Mouse (Mus musculus) layer of hippocampus, adult 18-20 months (tissue): ENCODE measurements around the gene Elmo3. TPM values are rescaled to one million over a fixed set of nuclear protein-coding genes. Genes with fewer than 3 reads are reported as not detected.

Source experiments
- DNase-seq, 2 experiments: peaks; one replicate each; pipeline ENCODE4 v3.0.0; 2022; ENCODE audit warnings: low spot score in 2 of 2
- microRNA-seq, 2 experiments: library from miRNA; unstranded; fragments of <30 nt; microRNA quantifications; one replicate each; pipeline ENCODE4 v1.2.0; 2021
- total RNA-seq, 2 experiments: library from RNA; stranded (reverse); gene quantifications; 2 replicates each; pipeline ENCODE4 v1.2.3; 2021

Gene Elmo3
- total RNA-seq, 2 experiments from 2014 or later: 0.79 to 0.97 TPM

GRCm38 (mm10) chr8:105349096-105349771 lies 43.8 kb downstream of the Elmo3 start:
- DNase-seq: no peak

DNA sequence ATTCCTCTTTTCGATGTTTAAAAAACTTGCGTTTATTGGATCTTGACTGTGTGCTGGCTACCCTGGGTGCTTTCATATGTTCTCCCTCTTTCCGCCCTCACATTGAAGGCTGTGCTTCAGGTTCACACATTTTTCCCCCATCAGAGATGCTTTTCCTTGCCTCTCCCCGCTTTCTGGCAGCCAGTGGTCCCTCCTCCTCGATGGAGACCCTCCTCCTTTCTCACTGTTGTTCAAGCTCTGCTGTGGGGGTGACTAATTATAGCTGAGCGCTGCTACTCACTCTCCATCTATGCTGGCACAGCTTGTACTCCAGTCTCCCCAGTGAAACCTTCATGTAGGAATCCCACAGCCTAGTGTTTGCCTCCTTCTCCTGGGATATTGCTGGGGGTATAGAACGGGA lies 44.8 kb downstream of the Elmo3 start:
- DNase-seq: no peak

- no peak for DNase-seq
Observed at GRCm38 (mm10) chr8:105353583-105354135, 48.3 kb downstream of the Elmo3 start.

DNA sequence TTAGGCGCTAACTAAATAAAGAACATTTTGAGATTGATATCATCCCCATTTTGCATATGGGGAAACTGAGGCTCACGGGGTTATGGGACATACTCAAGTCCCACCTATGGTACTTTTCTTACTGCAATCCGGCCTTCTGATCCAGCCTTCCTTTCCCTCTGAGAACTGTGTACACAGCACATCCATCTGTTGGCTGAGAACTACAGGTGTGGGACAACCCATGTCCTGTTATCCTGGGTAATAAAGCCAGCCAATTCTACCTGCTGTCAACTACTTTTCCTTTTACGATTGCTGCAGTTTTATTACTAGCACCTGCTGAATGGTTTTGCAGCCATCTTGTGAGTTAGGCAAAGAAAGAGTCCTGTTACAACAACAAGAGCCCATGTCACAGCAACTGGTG lies 49.1 kb downstream of the Elmo3 start:
- DNase-seq: no peak

DNA sequence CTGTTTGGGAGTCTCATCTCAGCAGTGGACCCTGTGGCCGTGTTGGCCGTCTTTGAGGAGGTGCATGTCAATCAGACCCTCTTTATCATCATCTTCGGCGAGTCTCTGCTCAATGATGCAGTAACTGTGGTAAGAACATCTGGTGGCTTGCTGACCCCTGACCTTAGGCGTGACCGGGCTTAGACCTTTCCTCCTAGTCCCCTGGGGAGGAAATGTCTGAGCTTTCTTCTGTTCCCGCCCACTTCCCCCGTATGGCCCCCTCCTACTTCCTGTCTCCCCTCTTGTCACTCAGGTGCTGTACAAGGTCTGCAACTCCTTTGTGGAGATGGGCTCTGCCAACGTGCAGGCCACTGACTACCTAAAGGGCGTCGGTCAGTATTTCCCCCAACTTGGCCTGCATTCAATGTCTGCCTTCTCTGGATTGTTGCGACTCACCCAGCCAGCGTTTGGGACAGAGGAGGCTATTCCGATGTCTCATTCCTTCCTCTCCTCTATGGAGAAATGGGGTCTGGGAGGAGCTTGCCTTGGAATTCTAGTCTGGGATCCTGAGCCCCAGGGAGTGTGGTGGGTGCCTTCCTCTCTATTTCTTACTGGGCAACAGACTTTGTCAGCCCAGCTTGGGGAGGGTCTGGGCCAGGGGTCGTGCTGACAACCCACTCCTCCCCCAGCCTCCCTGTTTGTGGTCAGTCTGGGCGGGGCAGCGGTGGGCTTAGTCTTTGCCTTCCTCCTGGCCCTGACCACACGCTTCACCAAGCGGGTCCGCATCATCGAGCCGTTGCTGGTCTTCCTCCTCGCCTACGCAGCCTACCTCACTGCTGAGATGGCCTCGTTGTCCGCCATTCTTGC lies 50.0 kb downstream of the Elmo3 start:
- no peak for DNase-seq

GRCm38 (mm10) chr8:105356681-105357080 lies 51.3 kb downstream of the Elmo3 start:
- DNase-seq: no peak

GRCm38 (mm10) chr8:105359208-105359607 lies 53.8 kb downstream of the Elmo3 start:
- no peak for DNase-seq

DNA sequence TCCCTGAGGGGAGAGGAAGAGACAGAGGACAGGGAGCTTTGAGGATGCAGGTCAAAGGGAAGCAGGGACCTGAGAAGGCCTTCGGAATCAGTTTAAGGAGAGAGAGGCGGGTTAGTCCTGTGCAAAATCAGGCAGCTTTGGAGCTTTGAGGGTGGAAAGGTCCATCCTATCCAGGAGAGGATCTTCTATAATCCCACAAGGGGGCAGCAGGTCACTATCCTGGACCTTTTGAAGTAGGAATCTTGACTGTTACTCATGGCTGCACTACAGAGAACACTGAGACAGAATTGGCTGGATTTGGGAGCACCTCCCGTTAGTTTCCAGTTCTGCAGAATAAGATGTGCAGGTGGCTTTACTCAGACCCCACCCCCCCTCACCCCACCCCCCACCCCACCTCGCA lies 54.2 kb downstream of the Elmo3 start:
- no peak for DNase-seq

Small RNA genes lying within 50 kb of the gene (microRNA-seq; reads per million reads assigned to microRNA genes)
- gene Gm27320 (0 reads per million in 2 experiments), gene Mir328 (11,020 to 11,446 reads per million in 2 experiments)

Other genes with a start within 250 kb of the Elmo3 start
- not detected for gene Ces3b, start 221.8 kb upstream of the Elmo3 start, total RNA-seq
- not detected for gene Ces4a, start 173.8 kb upstream of the Elmo3 start, total RNA-seq
- 10 to 100 TPM; 22.1 to 24.4 TPM for gene Cbfb, start 134.9 kb upstream of the Elmo3 start, total RNA-seq
- gene D230025D16Rik, start 80.5 kb upstream of the Elmo3 start, total RNA-seq: 10 to 100 TPM; 35.4 to 39.0 TPM
- 1 to 10 TPM; 3.3 to 3.8 TPM for gene B3gnt9, start 50.4 kb upstream of the Elmo3 start, total RNA-seq
- gene Tradd, start 41.0 kb upstream of the Elmo3 start, total RNA-seq: 1 to 10 TPM; 7.8 to 8.5 TPM
- gene Fbxl8, start 41.0 kb upstream of the Elmo3 start, total RNA-seq: 1 to 10 TPM; 1.0 to 1.1 TPM
- 10 to 100 TPM; 11.5 to 13.0 TPM for gene Hsf4, start 35.8 kb upstream of the Elmo3 start, total RNA-seq
- gene Nol3, start 29.5 kb upstream of the Elmo3 start, total RNA-seq: 10 to 100 TPM; 10.4 to 10.9 TPM
- 10 to 100 TPM; 19.2 to 23.5 TPM for gene 4931428F04Rik, start 15.7 kb upstream of the Elmo3 start, total RNA-seq
- under 1 TPM; 0.48 to 0.94 TPM for gene Exoc3l, start 9.5 kb upstream of the Elmo3 start, total RNA-seq
- 10 to 100 TPM; 34.2 to 36.7 TPM for gene E2f4, start 7.9 kb upstream of the Elmo3 start, total RNA-seq
- 1 to 10 TPM; 4.6 to 5.3 TPM for gene Lrrc29, start 20.7 kb downstream of the Elmo3 start, total RNA-seq
- gene Tmem208, start 20.8 kb downstream of the Elmo3 start, total RNA-seq: 10 to 100 TPM; 41.0 to 41.2 TPM
- 1 to 10 TPM; 2.0 to 3.4 TPM for gene Fhod1, start 42.4 kb downstream of the Elmo3 start, total RNA-seq
- gene Slc9a5, start 43.2 kb downstream of the Elmo3 start, total RNA-seq: 10 to 100 TPM; 11.9 to 13.0 TPM
- 1 to 10 TPM in 1 of 2 experiments, under 1 TPM in 1; 0.84 to 1.3 TPM for gene Plekhg4, start 67.7 kb downstream of the Elmo3 start, total RNA-seq
- not detected for gene Kctd19, start 107.9 kb downstream of the Elmo3 start, total RNA-seq
- gene Lrrc36, start 108.0 kb downstream of the Elmo3 start, total RNA-seq: 1 to 10 TPM in 1 of 2 experiments, under 1 TPM in 1; 0.76 to 1.3 TPM
- gene Tppp3, start 165.9 kb downstream of the Elmo3 start, total RNA-seq: 10 to 100 TPM; 54.8 to 58.5 TPM
- 10 to 100 TPM; 31.9 to 34.2 TPM for gene Zdhhc1, start 191.3 kb downstream of the Elmo3 start, total RNA-seq
- not detected for gene Hsd11b2, start 213.2 kb downstream of the Elmo3 start, total RNA-seq